Mouse (Mus musculus) liver, adult (tissue): Measurements from ENCODE around the gene Vps25.
A peak's percentile ranks its signal among the peaks of the same experiment; 100 is the strongest.

Experiments used
- GATA4 ChIP-seq: IDR thresholded peaks from 2 replicates; pipeline ENCODE4 v1.6.1; 2014; ENCODE audit warnings: mild to moderate bottlenecking, low read length; ENCODE audit not compliant: insufficient replicate concordance

Vps25 gene

GRCm38 (mm10) chr11:101259261-101259712 lies 5.8 kb downstream of the Vps25 start:
- TF ChIP-seq GATA4, result no peak

DNA sequence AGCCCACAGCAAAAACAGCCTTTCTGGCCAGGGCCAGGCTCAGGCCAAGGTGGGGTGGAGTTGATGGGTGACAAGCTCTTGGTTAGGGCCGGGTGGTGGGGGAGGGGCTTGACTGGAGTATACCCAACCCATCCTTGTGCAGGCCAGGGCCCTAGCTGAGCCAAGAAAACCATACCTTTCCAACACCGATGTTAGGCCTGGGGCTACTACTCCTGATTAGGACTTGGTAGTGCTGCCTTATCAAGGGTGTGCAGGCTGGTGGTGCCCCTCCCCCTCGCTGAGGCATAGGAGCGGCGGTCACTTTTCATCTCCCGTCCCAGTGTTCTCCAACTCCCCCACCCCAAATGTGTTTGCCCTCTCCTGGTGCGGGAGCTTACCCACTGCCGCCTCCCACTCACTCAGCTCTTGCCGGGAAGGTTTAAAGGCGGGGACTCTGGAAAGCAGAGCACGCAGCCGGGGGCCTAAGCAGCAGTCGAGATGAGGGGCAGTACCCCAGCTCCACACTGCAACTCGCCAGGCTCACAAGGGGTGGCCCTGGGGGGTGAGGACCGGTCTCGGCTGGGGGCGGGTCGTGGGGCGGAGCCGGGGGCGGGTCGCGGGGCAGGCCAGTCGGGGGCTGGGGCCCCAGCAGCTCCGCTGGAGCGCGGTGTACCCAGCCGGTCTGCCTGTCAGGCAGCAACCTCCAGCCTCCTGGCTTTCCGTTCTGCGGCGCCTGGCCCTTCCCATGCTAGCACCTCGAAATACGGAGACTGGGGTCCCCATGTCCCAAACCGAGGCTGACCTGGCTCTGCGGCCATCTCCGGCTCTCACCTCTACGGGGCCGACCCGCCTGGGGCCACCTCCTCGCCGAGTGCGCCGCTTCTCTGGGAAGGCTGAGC lies 6.7 kb downstream of the Vps25 start, which contains the start of gene Wnk4:
Gene Wnk4 (plus strand): TSS at position 620 of the 878 bp plus-strand sequence.
- no peak for TF ChIP-seq GATA4

GRCm38 (mm10) chr11:101260826-101261380 lies 7.4 kb downstream of the Vps25 start:
- no peak for TF ChIP-seq GATA4

DNA sequence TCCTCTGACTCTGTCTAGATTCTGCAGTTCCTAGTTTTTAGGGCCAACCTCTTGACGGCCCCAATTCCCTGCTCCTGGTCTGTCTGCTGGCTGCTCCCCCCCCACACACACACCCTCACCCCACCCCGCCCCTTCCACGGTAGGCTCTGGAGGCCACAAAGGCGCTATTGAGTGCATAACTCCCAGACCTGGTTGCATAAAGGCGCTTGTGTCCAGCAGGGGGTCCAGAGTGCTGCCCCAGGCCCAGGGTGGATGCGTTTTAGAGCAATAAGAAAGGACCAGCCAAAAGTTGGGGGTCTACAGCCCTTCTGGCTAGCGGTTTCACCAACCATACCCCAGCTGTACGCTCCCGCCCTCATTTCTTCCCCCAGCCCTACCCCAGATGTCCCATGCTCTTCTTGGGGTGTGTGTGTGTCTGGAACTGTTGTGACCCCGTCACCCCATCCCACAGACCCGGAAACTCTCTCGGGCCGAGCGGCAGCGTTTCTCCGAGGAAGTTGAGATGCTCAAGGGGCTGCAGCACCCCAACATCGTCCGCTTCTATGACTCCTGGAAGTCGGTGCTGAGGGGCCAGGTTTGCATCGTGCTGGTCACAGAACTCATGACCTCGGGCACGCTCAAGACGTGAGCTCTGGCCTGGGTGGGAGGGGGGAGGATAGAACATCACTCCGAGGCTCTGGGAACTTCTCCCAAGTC lies 8.9 kb downstream of the Vps25 start:
- TF ChIP-seq GATA4, result no peak

- no peak for TF ChIP-seq GATA4
Measured at GRCm38 (mm10) chr11:101263138-101263988, 9.9 kb downstream of the Vps25 start.

DNA sequence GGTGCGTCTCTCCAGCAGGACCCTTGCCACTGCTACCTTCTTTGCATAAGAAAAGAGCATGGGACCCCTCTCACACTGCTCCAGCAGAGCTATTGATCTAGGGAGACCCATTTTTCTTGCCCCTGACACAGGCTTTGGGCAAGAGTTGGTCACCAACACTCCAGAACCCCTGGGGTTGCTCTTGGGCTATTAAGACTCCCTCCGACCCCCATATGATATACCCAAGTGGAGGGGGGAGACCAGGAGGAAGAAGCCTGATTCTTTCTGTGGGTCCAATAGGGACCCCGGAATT lies 10.4 kb downstream of the Vps25 start:
- no peak for TF ChIP-seq GATA4

- no peak for TF ChIP-seq GATA4
Measured at GRCm38 (mm10) chr11:101264954-101265471, 11.5 kb downstream of the Vps25 start.

DNA sequence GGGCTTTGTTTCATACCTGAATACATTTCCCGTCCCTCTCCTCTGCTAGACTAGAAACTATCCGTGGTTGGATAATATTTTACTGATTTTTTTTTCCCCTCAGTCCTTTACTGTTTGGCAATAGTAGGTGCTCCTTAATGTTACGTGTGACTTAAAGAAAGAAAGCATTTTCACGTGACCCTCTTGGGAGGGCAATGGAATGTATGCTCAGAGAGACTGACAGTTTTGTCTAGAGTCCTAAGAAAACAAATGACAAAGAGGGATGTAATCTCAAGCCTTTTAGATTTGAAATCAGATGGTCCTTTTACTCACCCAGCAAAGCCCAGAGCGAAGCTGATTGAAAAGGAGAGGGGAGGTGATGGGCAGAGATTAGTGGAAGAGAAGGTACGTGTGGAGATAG lies 12.4 kb downstream of the Vps25 start:
- TF ChIP-seq GATA4, result no peak

GRCm38 (mm10) chr11:101269577-101270116 lies 16.1 kb downstream of the Vps25 start:
- no peak for TF ChIP-seq GATA4

DNA sequence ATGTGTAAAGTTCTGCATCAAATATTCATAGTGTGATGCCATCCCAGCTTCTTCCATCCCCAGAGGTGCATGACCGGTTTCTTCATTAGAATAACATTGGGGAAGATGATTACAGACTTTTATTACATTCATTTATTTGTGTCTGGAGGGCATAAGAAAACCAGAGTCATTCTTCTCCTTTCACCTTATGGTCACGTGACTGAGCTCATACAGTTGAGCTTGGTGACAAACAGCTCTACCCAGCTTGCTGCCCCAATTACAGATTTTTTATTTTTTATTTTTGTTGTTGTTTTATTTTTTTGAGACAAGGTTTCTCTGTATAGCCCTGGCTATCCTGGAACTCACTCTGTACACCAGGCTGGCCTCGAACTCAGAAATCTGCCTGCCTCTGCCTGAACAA lies 18.9 kb downstream of the Vps25 start:
- TF ChIP-seq GATA4, result no peak

DNA sequence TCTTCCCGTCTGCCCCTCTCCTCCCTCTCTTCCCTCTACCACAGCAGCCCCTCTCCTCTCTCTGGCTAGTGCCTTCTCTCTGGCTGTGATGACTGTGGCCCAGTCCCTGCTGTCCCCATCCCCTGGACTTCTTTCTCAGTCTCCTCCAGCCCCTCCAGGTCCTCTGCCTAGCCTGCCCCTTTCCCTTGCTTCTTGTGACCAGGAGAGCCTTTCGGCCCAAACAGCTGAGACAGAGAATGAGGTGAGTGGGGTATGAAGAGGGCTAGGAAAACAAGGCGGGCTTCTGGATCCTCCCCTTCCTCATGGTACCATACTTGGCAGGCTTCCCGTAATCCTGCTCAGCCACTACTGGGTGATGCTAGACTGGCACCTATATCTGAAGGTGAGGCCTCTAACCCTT lies 21.8 kb downstream of the Vps25 start:
- no peak for TF ChIP-seq GATA4

GRCm38 (mm10) chr11:101276319-101277070 lies 23.0 kb downstream of the Vps25 start:
- TF ChIP-seq GATA4, result no peak

DNA sequence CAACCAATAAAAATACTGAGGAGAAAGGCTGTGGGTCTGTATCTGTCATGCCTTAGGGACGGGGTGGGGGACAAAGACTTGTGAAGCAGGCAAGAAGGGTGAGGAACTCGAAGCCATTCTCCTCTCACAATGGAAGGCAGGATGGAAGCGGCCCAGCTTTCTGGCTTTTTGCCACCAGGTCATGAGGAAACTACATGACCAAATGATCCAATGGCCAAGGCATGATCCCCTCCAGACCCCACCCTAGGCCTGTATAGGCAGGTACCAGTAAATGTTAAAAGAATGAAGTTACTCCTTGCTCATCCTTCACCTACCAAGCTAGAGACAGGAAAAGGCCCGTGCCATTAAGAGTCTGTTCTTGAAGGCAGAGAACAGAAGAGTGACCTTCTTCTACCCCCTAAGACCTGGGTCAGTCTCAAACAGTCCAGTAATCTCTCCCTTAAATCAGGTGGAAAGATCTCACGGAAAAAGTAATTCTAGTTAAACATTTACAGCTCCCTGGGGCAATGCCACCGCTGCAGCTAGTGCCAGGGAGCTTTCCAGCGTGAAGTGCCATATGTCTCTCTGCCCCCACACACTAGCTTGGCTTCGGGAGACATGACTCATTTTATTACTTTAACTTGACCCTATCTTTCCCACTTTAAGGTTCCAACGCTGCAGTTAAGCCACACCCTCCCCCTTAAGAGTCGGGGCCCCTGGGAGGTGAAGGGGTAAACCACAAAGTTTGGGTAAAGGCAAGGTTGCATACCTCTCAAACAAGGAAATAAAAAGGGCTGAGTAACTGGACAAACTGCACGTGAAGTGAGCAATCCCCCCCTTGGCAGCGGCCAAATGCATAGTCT lies 24.1 kb downstream of the Vps25 start:
- peak; percentile 64 for TF ChIP-seq GATA4
